Comparison of ENCODE assay signal across 8 mouse cellular contexts in the genomic region with DNA sequence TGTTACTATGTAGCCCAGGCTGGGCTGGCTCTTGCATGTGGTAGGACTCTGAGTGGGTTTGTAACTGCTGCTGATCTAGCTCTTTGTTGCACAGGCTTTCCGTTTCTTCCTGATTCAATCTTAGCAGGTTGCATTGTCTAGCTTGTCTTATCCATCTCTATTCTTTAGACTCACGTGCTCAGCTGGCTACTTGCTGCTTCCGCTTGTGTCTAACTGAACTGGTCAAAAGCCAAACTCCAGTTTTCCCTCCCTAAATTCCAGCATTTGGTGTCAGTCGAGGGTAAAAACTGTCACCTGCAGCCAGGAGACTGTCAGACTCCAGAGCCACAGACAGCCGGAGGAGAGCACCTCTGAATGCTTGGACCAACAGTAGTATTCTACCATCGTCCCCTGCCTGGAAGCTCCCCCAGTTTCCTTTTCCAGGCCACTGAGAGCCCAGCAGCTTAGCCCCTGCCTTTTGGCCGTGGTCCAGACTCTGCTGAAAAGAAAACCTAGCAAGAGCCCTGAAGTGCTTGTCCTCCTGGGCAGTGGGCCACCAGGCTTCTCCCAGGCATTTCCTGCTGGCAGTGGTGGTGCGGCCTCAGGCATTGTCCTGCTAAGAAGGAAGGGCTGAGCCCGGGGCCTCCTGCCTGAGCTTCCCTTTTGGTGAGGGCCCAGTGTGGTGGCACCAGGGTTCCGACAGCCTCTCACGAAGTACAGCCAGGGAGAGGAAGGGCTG. TPM values are rescaled to one million over a fixed set of nuclear protein-coding genes. Genes with fewer than 3 reads are reported as not detected.
A peak's percentile ranks its signal among the peaks of the same experiment; 100 is the strongest.
DNase-seq lines count a peak whose midpoint lies in the region; ATAC-seq lines count a peak whose summit lies in the region.

No protein-coding gene starts in this region.

- ATAC-seq in liver, embryonic 11.5 days (replicated peaks; ENCODE audit: low FRiP score), result no peak
- ATAC-seq in embryonic facial prominence, embryonic 13.5 days (ENCODE audit: insufficient number of reproducible peaks, insufficient read depth, low FRiP score, low TSS enrichment, low read depth), result no peak
- peak; percentile 22; the same call in 1 of the 2 replicates for ATAC-seq in midbrain, embryonic 16.5 days
- ATAC-seq in megakaryocyte-erythroid progenitor cell, adult 5-6 weeks (replicated peaks; ENCODE audit: low FRiP score, low TSS enrichment, poor library complexity, severe bottlenecking), result no peak

- WGBS in liver, embryonic 11.5 days, result 47% methylated on average over 11 of the region's 11 CpGs
- WGBS in embryonic facial prominence, embryonic 13.5 days, result 41% methylated on average over 11 of the region's 11 CpGs
- 53% methylated on average over 11 of the region's 11 CpGs for WGBS in limb, embryonic 10.5 days
- 28% methylated on average over 11 of the region's 11 CpGs for WGBS in midbrain, embryonic 16.5 days

- no peak overlapping the region for H3K4me2 ChIP-seq in liver, embryonic 11.5 days
- no peak overlapping the region for H3K4me2 ChIP-seq in embryonic facial prominence, embryonic 13.5 days
- no peak overlapping the region for H3K4me2 ChIP-seq in midbrain, embryonic 16.5 days (ENCODE audit: low read length)

- H3K27me3 ChIP-seq in liver, embryonic 11.5 days (replicated peaks; ENCODE audit: control insufficient read depth, insufficient read depth, low read length), result peaks cover 15% of the 10 kb centered on the region
- H3K27me3 ChIP-seq in embryonic facial prominence, embryonic 13.5 days, result no peaks in the 10 kb centered on the region
- peaks cover 13% of the 10 kb centered on the region; the same call in 1 of the 2 replicates for H3K27me3 ChIP-seq in limb, embryonic 10.5 days (ENCODE audit: low read depth, poor library complexity, severe bottlenecking)
- no peaks in the 10 kb centered on the region for H3K27me3 ChIP-seq in midbrain, embryonic 16.5 days (ENCODE audit: control insufficient read depth, insufficient read depth, low read depth, low read length)

- H3K36me3 ChIP-seq in liver, embryonic 11.5 days (ENCODE audit: control insufficient read depth, insufficient read depth, low read length), result peaks cover 2% of the 10 kb centered on the region; the same call in 1 of the 2 replicates
- H3K36me3 ChIP-seq in embryonic facial prominence, embryonic 13.5 days, result peaks cover 14% of the 10 kb centered on the region
- peaks cover 24% of the 10 kb centered on the region for H3K36me3 ChIP-seq in limb, embryonic 10.5 days
- H3K36me3 ChIP-seq in midbrain, embryonic 16.5 days (ENCODE audit: control insufficient read depth, insufficient read depth, low read length), result peaks cover 4% of the 10 kb centered on the region; the same call in 1 of the 2 replicates

- H3K4me3 ChIP-seq in liver, embryonic 11.5 days (ENCODE audit: low read depth, low read length), result no peak overlapping the region
- no peak overlapping the region for H3K4me3 ChIP-seq in embryonic facial prominence, embryonic 13.5 days
- H3K4me3 ChIP-seq in limb, embryonic 10.5 days, result no peak overlapping the region
- no peak overlapping the region for H3K4me3 ChIP-seq in midbrain, embryonic 16.5 days (ENCODE audit: low read depth, low read length)

- H3K4me1 ChIP-seq in liver, embryonic 11.5 days (replicated peaks; ENCODE audit: control insufficient read depth, insufficient read depth, low read length), result no peaks in the 10 kb centered on the region; the same call in none of the 2 replicates
- peaks cover 25% of the 10 kb centered on the region for H3K4me1 ChIP-seq in embryonic facial prominence, embryonic 13.5 days
- peaks cover 22% of the 10 kb centered on the region for H3K4me1 ChIP-seq in limb, embryonic 10.5 days
- peaks cover 18% of the 10 kb centered on the region for H3K4me1 ChIP-seq in midbrain, embryonic 16.5 days (ENCODE audit: control insufficient read depth, insufficient read depth, low read length)

- no peak overlapping the region for H3K9ac ChIP-seq in liver, embryonic 11.5 days (ENCODE audit: low read depth, low read length)
- no peak overlapping the region for H3K9ac ChIP-seq in embryonic facial prominence, embryonic 13.5 days
- H3K9ac ChIP-seq in midbrain, embryonic 16.5 days (ENCODE audit: low read depth, low read length), result no peak overlapping the region

- no peaks in the 10 kb centered on the region for H3K9me3 ChIP-seq in liver, embryonic 11.5 days (ENCODE audit: control insufficient read depth, low read length)
- H3K9me3 ChIP-seq in embryonic facial prominence, embryonic 13.5 days, result peaks cover 20% of the 10 kb centered on the region
- H3K9me3 ChIP-seq in limb, embryonic 10.5 days (replicated peaks), result no peaks in the 10 kb centered on the region
- H3K9me3 ChIP-seq in midbrain, embryonic 16.5 days (replicated peaks; ENCODE audit: control insufficient read depth, low read length, poor library complexity, severe bottlenecking), result peaks cover 8% of the 10 kb centered on the region; the same call in 1 of the 2 replicates

- H3K27ac ChIP-seq in liver, embryonic 11.5 days (ENCODE audit: low read depth, low read length), result no peak overlapping the region
- H3K27ac ChIP-seq in embryonic facial prominence, embryonic 13.5 days, result peak overlapping the region; percentile 57
- peak overlapping the region; percentile 58; the same call in 1 of the 2 replicates for H3K27ac ChIP-seq in limb, embryonic 10.5 days
- peak overlapping the region; percentile 64 for H3K27ac ChIP-seq in midbrain, embryonic 16.5 days (ENCODE audit: low read length)

- DNase-seq in liver, result peak; percentile 45
- DNase-seq in liver, embryonic 11.5 days (ENCODE audit: low spot score), result no peak
- peak; percentile 88 for DNase-seq in heart, adult 8-10 months (ENCODE audit: low spot score)
- peak; percentile 80 to 82 for DNase-seq in kidney, adult 8-10 months
- peak; percentile 35 for DNase-seq in limb, embryonic 10.5 days (ENCODE audit: low spot score)

RNA-seq across cellular contexts. Expression of a gene that starts 2.1 kb away (rescaled TPM):
- 3.5 and 4.1 TPM in 2 replicates for polyA plus RNA-seq in liver, embryonic 11.5 days (2014; fragmentation: Nextera tagmentation; extraction: Ambion mirVana)
- polyA plus RNA-seq in embryonic facial prominence, embryonic 13.5 days (2015; fragmentation: Nextera tagmentation; extraction: Ambion mirVana), result 32.5 and 32.7 TPM in 2 replicates
- total RNA-seq in heart, adult 8-10 months (2022), result 1 to 10 TPM; 4.1 to 7.0 (median 5.2) TPM
- polyA plus RNA-seq in limb, embryonic 10.5 days (2016; fragmentation: Nextera tagmentation; extraction: Ambion mirVana), result 18.9 and 21.6 TPM in 2 replicates
- 81.1 and 84.7 TPM in 2 replicates for polyA plus RNA-seq in midbrain, embryonic 16.5 days (2015; fragmentation: Nextera tagmentation; extraction: Ambion mirVana)
- total RNA-seq in megakaryocyte-erythroid progenitor cell, adult 5-6 weeks (2014; fragmentation: Nextera tagmentation), result 0.25 TPM in 1 of 2 replicates, not detected in the other
- 0.14 and 0.30 TPM in 2 replicates for total RNA-seq in megakaryocyte-erythroid progenitor cell, adult 5-6 weeks (2017)

RNA-seq across cellular contexts. Expression of a gene that starts 34.6 kb away (rescaled TPM):
- polyA plus RNA-seq in liver, embryonic 11.5 days (2014; fragmentation: Nextera tagmentation; extraction: Ambion mirVana), result 81.0 and 82.2 TPM in 2 replicates
- polyA plus RNA-seq in embryonic facial prominence, embryonic 13.5 days (2015; fragmentation: Nextera tagmentation; extraction: Ambion mirVana), result 72.1 and 78.2 TPM in 2 replicates
- total RNA-seq in heart, adult 8-10 months (2022), result 10 to 100 TPM; 15.3 to 21.1 (median 19.7) TPM
- 84.5 and 88.0 TPM in 2 replicates for polyA plus RNA-seq in limb, embryonic 10.5 days (2016; fragmentation: Nextera tagmentation; extraction: Ambion mirVana)
- polyA plus RNA-seq in midbrain, embryonic 16.5 days (2015; fragmentation: Nextera tagmentation; extraction: Ambion mirVana), result 39.1 and 51.6 TPM in 2 replicates
- total RNA-seq in megakaryocyte-erythroid progenitor cell, adult 5-6 weeks (2014; fragmentation: Nextera tagmentation), result 55.9 and 70.8 TPM in 2 replicates
- 85.3 and 89.6 TPM in 2 replicates for total RNA-seq in megakaryocyte-erythroid progenitor cell, adult 5-6 weeks (2017)

RNA-seq across cellular contexts. Expression of a gene that starts 46.7 kb away (rescaled TPM):
- 6.2 and 7.2 TPM in 2 replicates for polyA plus RNA-seq in liver, embryonic 11.5 days (2014; fragmentation: Nextera tagmentation; extraction: Ambion mirVana)
- 13.2 and 16.8 TPM in 2 replicates for polyA plus RNA-seq in embryonic facial prominence, embryonic 13.5 days (2015; fragmentation: Nextera tagmentation; extraction: Ambion mirVana)
- total RNA-seq in heart, adult 8-10 months (2022), result 10 to 100 TPM; 19.6 to 26.6 (median 23.8) TPM
- 11.0 and 16.9 TPM in 2 replicates for polyA plus RNA-seq in limb, embryonic 10.5 days (2016; fragmentation: Nextera tagmentation; extraction: Ambion mirVana)
- 15.6 and 15.8 TPM in 2 replicates for polyA plus RNA-seq in midbrain, embryonic 16.5 days (2015; fragmentation: Nextera tagmentation; extraction: Ambion mirVana)
- total RNA-seq in megakaryocyte-erythroid progenitor cell, adult 5-6 weeks (2014; fragmentation: Nextera tagmentation), result 0.82 and 2.4 TPM in 2 replicates
- total RNA-seq in megakaryocyte-erythroid progenitor cell, adult 5-6 weeks (2017), result 0.75 and 2.4 TPM in 2 replicates
